Mouse (Mus musculus) embryo, embryonic 11 days (tissue): ENCODE data around the gene Rpusd3.

Source experiments
- DNase-seq: peaks from one replicate; pipeline ENCODE4 v3.0.0-alpha.2; 2015

Rpusd3 gene

DNA sequence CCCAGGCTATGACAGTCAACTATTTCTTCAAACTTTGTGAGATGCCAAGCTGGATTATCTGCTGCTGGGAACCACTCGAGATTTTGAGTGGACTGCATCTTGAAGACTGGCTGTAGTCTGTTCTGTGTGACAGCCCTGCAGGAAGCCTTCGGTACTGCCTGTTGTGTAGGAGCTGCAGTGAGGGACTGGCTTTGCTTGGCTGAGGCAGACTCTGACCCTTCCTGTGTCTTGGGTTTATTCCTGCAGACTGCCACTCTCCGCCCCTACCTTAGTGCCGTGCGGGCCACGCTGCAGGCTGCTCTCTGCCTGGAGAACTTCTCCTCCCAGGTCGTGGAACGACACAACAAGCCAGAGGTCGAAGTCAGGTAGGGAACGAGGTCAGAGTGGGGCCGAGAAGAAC is 38.7 kb downstream of the Rpusd3 start:
- no peak for DNase-seq

DNA sequence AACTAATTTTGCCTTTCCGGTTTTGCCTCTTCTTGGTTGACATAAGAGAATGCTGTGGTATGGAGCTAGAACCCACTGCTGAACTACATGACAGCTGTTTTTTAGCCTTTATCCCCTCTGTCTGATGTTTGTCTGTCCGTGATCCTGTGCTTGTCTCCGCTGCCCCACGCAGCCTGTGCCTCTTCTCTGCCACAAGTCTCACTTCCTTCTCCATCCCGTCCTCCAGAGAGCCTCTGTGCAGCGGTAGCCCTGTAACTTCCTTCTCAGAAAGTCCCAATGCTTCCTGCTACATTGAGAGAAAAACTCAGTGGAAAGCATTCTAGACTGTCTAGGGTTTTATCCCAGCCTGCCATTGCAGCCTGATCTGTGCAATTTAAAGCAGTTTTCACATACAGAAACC is 39.9 kb downstream of the Rpusd3 start:
- DNase-seq: no peak

DNA sequence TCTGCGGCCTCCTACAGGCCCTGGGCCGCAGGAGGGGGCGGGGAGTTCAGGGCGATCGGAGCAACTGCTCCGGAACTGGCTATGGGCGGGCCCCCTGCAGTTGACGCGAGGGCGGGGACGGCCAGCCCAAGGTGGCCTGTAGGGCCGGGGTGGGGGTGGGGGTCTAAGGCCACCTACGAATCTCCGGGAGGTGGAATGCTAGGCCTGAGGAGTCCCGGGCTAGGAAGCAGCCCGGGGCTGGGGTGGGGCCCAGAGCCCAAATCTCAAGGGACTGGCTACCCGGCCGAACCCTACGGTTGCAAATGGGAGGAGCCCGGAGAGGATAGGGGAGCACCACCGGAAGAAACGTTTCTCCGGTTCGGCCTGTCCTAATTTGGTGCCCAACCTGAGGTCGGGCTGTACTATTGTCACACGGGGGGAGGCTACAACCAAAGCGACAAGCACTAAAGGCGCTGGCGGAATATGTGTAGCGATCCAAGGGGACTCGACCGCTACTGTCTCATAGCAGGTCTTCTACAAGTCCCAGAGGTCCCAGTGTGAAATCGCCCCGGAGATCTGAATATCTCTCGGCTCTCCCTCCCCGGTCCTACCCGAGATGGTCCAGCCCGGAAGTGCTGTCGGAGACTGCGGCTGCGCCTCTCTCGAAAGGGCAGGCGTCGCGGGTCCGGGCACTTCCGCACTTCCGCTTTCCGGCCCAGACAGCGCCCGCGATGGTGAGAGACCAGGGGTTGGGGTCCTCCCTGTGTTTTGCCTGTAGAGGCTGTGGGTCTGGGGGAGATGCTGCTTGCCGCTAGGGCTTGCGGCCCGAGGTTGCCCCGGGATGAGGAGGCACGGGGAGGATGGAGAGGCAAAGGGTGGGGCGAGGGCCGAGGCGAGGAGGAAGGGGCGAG is 41.4 kb downstream of the Rpusd3 start, which contains the start of the genes Tada3 and Arpc4:
Gene Tada3 (minus strand): TSS at position 388 of the 890 bp plus-strand sequence.
Gene Arpc4 (plus strand): TSS at position 620 of the 890 bp plus-strand sequence.
- DNase-seq: peak; percentile 96

DNA sequence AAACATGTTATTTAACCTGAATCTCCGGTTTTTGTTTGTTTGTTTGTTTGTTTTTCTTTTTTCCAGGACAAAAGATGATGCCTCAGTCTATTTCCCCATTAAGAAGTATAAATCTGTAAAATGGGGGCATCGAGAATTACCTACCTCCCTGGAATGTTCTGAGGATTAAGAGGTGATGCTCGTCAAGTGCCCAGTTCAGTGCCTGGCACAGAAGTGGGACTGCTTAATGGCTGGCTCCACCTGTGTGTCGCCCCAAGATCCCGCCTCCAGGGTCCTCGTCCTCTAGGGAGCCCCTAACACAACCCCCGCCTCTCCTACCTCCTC is 42.0 kb downstream of the Rpusd3 start:
- no peak for DNase-seq

DNA sequence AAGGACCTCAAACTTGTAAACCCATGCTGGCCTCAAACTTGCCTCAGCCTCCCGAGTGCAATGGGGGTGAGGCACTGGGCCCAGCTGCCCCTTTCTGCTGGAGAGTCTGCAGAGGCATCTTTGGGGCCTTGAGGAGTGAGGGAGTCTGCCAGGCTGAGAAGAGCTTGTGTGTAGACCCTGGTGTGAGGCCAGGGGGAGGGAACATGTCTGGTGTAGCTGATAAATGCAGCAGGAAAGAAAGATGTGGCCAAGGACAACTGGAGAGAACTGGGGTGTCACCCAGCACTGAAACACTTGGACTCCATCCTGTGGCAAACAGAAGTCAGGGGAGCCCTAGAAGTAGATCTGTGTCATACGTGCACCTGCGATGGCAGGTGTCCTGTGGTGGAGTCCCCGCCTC is 45.6 kb downstream of the Rpusd3 start:
- DNase-seq: no peak

DNA sequence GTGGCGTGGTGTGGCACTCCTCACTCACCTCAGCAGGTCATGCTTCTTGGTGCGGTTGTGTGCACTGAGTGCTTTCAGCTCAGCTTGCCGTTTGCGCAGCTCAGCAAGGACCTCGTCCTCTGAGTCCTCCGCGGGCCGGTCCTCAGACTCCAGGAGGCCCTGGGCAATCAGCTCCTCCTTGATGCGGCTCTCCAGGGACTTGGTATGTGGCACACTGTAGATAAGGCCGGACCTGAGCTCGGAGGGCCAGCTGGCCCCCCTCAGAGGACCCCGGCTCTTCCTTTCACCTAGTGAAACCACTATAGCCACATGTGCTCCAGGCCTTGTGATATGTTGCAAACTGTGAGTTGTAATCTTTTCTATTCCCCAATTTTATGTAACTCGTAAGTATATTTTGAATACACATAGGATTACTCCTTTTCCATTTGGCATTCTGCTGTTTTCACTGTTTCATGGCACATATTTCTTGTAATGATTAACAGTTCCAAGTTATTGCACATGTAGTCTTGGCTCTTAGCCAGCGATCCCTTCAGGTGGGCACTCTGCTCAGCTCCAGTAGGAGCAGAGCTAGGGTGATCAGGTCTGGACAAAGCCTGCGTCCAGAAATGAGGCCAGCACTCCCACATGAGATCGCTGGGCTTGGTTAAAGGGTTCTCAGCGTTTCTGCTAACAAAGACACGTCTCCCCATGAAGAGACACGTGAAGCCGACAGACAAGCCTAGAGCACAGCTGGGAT is 48.8 kb downstream of the Rpusd3 start:
- DNase-seq: no peak

DNA sequence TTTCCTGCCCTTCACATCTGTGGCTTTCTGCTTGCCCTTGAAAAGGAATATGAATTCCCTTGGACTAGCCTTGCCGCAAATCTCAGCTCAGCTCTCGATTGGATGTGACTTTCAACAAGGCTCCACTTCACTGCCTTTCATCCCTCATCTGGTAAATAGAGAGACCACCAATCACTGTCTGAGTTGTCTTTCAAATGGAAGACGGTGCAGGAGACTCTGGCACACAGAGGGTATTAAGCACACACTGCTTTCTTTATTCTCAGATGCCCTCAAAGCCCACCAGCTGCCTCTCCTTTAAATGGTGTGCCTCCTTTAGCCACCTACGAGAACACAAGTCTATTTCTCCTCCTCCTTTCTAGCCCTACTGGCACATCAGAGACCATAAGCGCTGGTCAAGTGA is 50.6 kb downstream of the Rpusd3 start:
- no peak for DNase-seq

DNA sequence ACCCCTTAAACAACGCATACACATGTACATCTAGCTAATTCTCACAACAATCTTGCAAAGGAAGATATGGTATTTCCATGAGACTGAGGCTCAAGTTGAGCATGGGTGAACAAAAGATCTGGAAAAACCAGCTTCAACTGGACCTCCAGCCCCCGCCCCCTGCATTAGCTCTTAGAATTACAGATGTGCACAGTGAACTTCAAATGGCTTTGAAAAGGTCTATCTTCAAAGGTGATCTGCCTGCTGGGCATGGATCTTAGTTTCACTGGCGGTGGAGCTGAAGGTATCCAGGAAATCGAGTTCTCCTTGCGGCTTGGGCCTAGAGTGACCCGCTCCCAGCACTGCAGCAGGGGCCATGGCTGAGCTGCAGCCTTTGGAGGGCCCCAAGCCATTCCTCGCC is 51.0 kb downstream of the Rpusd3 start:
- no peak for DNase-seq

DNA sequence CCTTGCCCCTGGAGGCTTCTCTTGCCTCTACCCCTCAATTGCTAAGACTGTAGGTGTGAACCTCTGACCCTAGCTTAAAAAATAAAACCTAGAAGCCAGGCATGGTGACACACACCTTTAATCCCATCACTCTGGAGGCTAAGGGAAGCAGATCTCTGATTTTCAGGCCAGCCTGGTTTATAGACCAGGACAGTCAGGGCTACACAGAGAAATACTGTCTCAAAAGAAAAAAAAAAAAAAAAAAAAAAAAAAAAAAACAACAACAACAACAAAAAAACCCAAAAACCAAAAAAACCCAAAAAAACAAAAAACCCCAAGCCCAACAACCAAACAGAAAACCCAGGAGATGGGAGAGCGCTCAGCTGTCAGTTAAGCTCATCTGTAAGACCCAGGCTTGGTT is 51.6 kb downstream of the Rpusd3 start:
- no peak for DNase-seq

DNA sequence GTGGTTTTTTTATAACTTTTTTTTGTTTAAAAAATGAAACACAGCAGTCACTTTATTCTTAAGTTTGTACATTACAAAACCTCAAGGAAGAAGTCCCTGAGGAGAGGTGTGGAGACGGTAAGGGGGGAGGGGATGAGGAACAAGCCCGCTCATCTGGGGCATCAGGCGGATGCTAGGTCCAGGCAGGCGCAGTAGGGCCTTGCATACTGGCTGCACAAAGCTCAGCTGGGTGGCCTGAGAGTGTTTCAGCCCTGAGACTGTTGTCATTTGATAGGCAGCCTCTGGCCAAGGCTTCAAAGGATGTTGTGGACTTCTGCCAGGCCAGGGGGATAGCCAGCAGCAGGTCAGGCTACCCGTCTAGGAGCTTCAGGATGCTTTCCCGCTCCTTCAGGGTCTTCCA is 52.5 kb downstream of the Rpusd3 start:
- DNase-seq: no peak
